Mouse (Mus musculus) MN1 (cell line): ENCODE data around the gene Pde10a.
A peak's percentile ranks its signal among the peaks of the same experiment; 100 is the strongest.

Experiments
- DNase-seq: peaks from one replicate; pipeline ENCODE4 v3.0.0-alpha.2; 2016; ENCODE audit warnings: low spot score

Gene Pde10a

GRCm38 (mm10) chr17:8801083-8801854, 276.1 kb downstream of the Pde10a start:
- DNase-seq: peak; percentile 81

- no peak for DNase-seq
Measured at GRCm38 (mm10) chr17:8801855-8802104, 276.6 kb downstream of the Pde10a start.

GRCm38 (mm10) chr17:8802161-8802888, 277.2 kb downstream of the Pde10a start:
- peak; percentile 62 for DNase-seq

GRCm38 (mm10) chr17:8802889-8803799, 278.0 kb downstream of the Pde10a start:
- DNase-seq: no peak

- peak; percentile 52 for DNase-seq
Measured at GRCm38 (mm10) chr17:8807345-8807744, 282.2 kb downstream of the Pde10a start.

- DNase-seq: no peak
Measured at GRCm38 (mm10) chr17:8809771-8810170, 284.6 kb downstream of the Pde10a start.

GRCm38 (mm10) chr17:8810201-8810600, 285.0 kb downstream of the Pde10a start:
- no peak for DNase-seq

GRCm38 (mm10) chr17:8812228-8812865, 287.2 kb downstream of the Pde10a start:
- DNase-seq: peak; percentile 39

- DNase-seq: no peak
Measured at GRCm38 (mm10) chr17:8813773-8814491, 288.8 kb downstream of the Pde10a start.

GRCm38 (mm10) chr17:8815376-8815775, 290.2 kb downstream of the Pde10a start:
- peak; percentile 29 for DNase-seq

GRCm38 (mm10) chr17:8815864-8816263, 290.7 kb downstream of the Pde10a start:
- no peak for DNase-seq

GRCm38 (mm10) chr17:8818675-8819074, 293.5 kb downstream of the Pde10a start:
- no peak for DNase-seq

- DNase-seq: no peak
Measured at GRCm38 (mm10) chr17:8823548-8823947, 298.4 kb downstream of the Pde10a start.

- DNase-seq: no peak
Measured at GRCm38 (mm10) chr17:8827204-8827603, 302.0 kb downstream of the Pde10a start.

- DNase-seq: no peak
Measured at GRCm38 (mm10) chr17:8831001-8831400, 305.8 kb downstream of the Pde10a start.

GRCm38 (mm10) chr17:8836292-8836691, 311.1 kb downstream of the Pde10a start:
- no peak for DNase-seq

- DNase-seq: no peak
Measured at GRCm38 (mm10) chr17:8838252-8838651, 313.1 kb downstream of the Pde10a start.

- DNase-seq: no peak
Measured at GRCm38 (mm10) chr17:8839237-8840011, 314.3 kb downstream of the Pde10a start.

GRCm38 (mm10) chr17:8841094-8841493, 315.9 kb downstream of the Pde10a start:
- no peak for DNase-seq

- DNase-seq: no peak
Measured at GRCm38 (mm10) chr17:8841897-8842540, 316.8 kb downstream of the Pde10a start.
